Mouse (Mus musculus): ENCODE results near the gene Fbxl7.
A peak's percentile ranks its signal among the peaks of the same experiment; 100 is the strongest.
"Not testable (repeated sequence)": the region's sequence is repeated elsewhere in the genome, so short reads cannot be mapped to it uniquely, and the experiment has no call there.

Gene Fbxl7

GRCm38 (mm10) chr15:26812856-26813255 lies 82.5 kb downstream of the Fbxl7 start:
- DNase-seq (ENCODE audit: low spot score) = no peak

- no peak for DNase-seq (ENCODE audit: low spot score)
These were observed 85.8 kb downstream of the Fbxl7 start for GRCm38 (mm10) chr15:26809569-26809968.

GRCm38 (mm10) chr15:26804046-26804445 lies 91.3 kb downstream of the Fbxl7 start:
- peak; percentile 53 for DNase-seq (ENCODE audit: low spot score)

GRCm38 (mm10) chr15:26799457-26800021 lies 95.8 kb downstream of the Fbxl7 start:
- no peak for DNase-seq (ENCODE audit: low spot score)

GRCm38 (mm10) chr15:26795937-26796336 lies 99.4 kb downstream of the Fbxl7 start:
- no peak for DNase-seq (ENCODE audit: low spot score)

GRCm38 (mm10) chr15:26795518-26795917 lies 99.9 kb downstream of the Fbxl7 start:
- DNase-seq (ENCODE audit: low spot score) = peak; percentile 56

- no peak for DNase-seq (ENCODE audit: low spot score)
These were observed 108.2 kb downstream of the Fbxl7 start for GRCm38 (mm10) chr15:26787148-26787547.

- no peak for DNase-seq (ENCODE audit: low spot score)
These were observed 114.8 kb downstream of the Fbxl7 start for GRCm38 (mm10) chr15:26780557-26780956.

GRCm38 (mm10) chr15:26779129-26779528 lies 116.3 kb downstream of the Fbxl7 start:
- no peak for DNase-seq (ENCODE audit: low spot score)

GRCm38 (mm10) chr15:26775720-26776119 lies 119.7 kb downstream of the Fbxl7 start:
- DNase-seq (ENCODE audit: low spot score) = no peak

GRCm38 (mm10) chr15:26774895-26775294 lies 120.5 kb downstream of the Fbxl7 start:
- DNase-seq (ENCODE audit: low spot score) = no peak

GRCm38 (mm10) chr15:26761651-26762050 lies 133.7 kb downstream of the Fbxl7 start:
- DNase-seq (ENCODE audit: low spot score) = no peak

- no peak for DNase-seq (ENCODE audit: low spot score)
These were observed 146.9 kb downstream of the Fbxl7 start for GRCm38 (mm10) chr15:26748484-26748883.

- DNase-seq (ENCODE audit: low spot score) = peak; percentile 37
These were observed 163.0 kb downstream of the Fbxl7 start for GRCm38 (mm10) chr15:26732366-26732765.

GRCm38 (mm10) chr15:26730760-26731159 lies 164.6 kb downstream of the Fbxl7 start:
- no peak for DNase-seq (ENCODE audit: low spot score)

GRCm38 (mm10) chr15:26729341-26729740 lies 166.0 kb downstream of the Fbxl7 start:
- not testable (repeated sequence) for DNase-seq (ENCODE audit: low spot score)

GRCm38 (mm10) chr15:26718390-26719036 lies 176.9 kb downstream of the Fbxl7 start:
- peak; percentile 33 for DNase-seq (ENCODE audit: low spot score)

- peak; percentile 34 for DNase-seq (ENCODE audit: low spot score)
These were observed 177.4 kb downstream of the Fbxl7 start for GRCm38 (mm10) chr15:26717952-26718351.

GRCm38 (mm10) chr15:26716181-26716580 lies 179.2 kb downstream of the Fbxl7 start:
- no peak for DNase-seq (ENCODE audit: low spot score)

GRCm38 (mm10) chr15:26715635-26716034 lies 179.7 kb downstream of the Fbxl7 start:
- no peak for DNase-seq (ENCODE audit: low spot score)

- no peak for DNase-seq (ENCODE audit: low spot score)
These were observed 183.1 kb downstream of the Fbxl7 start for GRCm38 (mm10) chr15:26712271-26712670.

- no peak for DNase-seq (ENCODE audit: low spot score)
These were observed 190.4 kb downstream of the Fbxl7 start for GRCm38 (mm10) chr15:26704966-26705365.

GRCm38 (mm10) chr15:26703156-26703840 lies 192.1 kb downstream of the Fbxl7 start:
- DNase-seq (ENCODE audit: low spot score) = no peak

Measured in embryo, embryonic 10.5 days (tissue).